Mouse (Mus musculus): ENCODE data around the gene Vps13c.
A peak's percentile ranks its signal among the peaks of the same experiment; 100 is the strongest.

The Vps13c gene

GRCm38 (mm10) chr9:67831359-67832045 is 8.7 kb upstream of the Vps13c start:
- peak in 1 of 2 experiments; percentile 53 for DNase-seq

GRCm38 (mm10) chr9:67832046-67832605 is 8.1 kb upstream of the Vps13c start, which contains the start of gene C2cd4a:
Gene C2cd4a, minus strand, starts transcription at chr9:67832330.
- peak in 1 of 2 experiments; percentile 40 for DNase-seq

DNA sequence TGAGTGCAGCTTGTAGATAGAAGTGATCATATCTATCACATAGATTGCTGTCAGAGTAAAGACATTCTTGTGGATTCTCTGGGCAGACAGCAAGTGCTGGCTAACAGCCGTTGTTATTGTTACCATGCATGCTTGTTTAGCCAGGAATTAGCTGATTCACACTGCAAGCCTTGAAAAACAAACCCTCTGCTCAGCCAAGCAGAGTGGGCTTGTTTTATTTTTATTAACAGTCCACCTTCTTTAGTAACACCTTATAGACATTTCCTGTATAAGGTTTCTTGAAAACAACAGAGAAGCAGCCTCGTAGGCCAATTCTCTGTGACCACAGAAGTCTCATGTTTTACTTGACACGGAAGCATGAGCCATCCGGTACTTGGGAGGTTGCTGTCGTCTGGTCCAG is 5.7 kb upstream of the Vps13c start:
- DNase-seq = no peak

GRCm38 (mm10) chr9:67837311-67837710 is 2.9 kb upstream of the Vps13c start:
- no peak for DNase-seq

DNA sequence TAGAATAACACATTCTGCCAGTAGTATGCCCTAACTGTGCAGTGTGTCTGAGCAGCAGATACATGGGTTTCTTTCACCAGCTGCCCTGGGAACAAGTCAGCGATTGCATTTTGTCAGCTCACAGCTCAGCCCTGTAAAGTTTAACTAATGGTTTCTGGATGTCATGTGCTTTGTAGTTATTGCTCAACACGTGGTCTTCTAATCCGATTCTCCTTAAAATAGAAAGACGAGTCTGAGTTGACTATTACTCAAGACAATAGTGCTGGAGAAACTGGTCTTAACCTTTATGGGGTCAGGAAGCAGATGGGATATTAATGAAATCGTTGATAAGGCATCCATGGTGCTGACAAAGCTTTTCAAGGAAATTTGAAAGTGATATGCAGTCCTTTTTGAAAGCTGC is 2.6 kb downstream of the Vps13c start:
- DNase-seq = no peak

DNA sequence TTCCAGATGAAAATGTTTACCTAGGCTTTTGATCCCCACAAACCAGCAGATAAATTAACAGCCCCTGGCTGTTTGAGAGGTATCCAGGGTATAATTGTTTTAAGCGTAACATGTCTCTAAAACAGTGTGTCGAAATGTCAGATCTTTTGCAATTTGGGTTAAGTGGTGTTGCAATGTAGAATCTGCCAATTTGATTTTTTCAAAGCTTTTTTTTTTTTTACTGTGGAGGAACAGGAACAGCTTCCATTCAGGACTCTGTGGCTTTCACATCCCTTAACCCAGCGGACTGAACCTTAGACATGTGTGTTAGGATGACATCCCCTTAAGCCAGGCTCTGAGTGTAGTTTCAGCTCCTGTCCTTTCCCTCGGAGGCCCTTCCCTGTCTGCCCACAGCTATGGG is 4.8 kb downstream of the Vps13c start:
- DNase-seq = no peak

DNA sequence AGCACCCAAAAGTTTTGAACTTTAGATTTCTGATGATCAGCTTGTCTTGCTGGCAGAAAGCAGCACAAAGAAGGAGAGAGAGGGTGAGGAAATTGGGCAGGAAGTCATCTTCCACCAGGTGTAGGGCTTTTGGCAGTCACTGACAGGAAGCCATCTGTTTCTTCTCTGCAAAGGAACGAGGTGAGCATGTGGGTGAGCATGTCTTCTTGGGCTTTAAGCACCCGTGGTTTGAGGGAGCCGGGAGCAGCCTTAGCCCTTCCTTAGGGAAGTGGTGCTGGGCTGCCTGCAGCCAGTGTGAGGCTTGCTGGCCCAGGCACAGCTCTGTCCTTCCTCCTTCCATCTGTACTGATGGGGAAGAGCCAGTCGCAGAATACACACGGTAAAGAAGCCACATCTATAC is 5.5 kb downstream of the Vps13c start:
- peak; percentile 61 to 64 for DNase-seq

- DNase-seq = no peak
These were observed 5.9 kb downstream of the Vps13c start for GRCm38 (mm10) chr9:67846089-67846488.

- DNase-seq = peak; percentile 19 to 22
These were observed 7.4 kb downstream of the Vps13c start for GRCm38 (mm10) chr9:67847606-67848005.

- no peak for DNase-seq
These were observed 9.2 kb downstream of the Vps13c start for GRCm38 (mm10) chr9:67849397-67849796.

- no peak for DNase-seq
These were observed 9.7 kb downstream of the Vps13c start for GRCm38 (mm10) chr9:67849846-67850245.

- peak; percentile 44 to 55 for DNase-seq
These were observed 11.0 kb downstream of the Vps13c start for GRCm38 (mm10) chr9:67851150-67851549.

- DNase-seq = no peak
These were observed 20.1 kb downstream of the Vps13c start for GRCm38 (mm10) chr9:67860273-67860672.

- DNase-seq = no peak
These were observed 23.1 kb downstream of the Vps13c start for GRCm38 (mm10) chr9:67863332-67863731.

GRCm38 (mm10) chr9:67864011-67864410 is 23.8 kb downstream of the Vps13c start:
- no peak for DNase-seq

- DNase-seq = no peak
These were observed 25.2 kb downstream of the Vps13c start for GRCm38 (mm10) chr9:67865411-67865810.

- no peak for DNase-seq
These were observed 27.2 kb downstream of the Vps13c start for GRCm38 (mm10) chr9:67867411-67867810.

- no peak for DNase-seq
These were observed 29.7 kb downstream of the Vps13c start for GRCm38 (mm10) chr9:67869691-67870450.

GRCm38 (mm10) chr9:67874522-67875222 is 34.5 kb downstream of the Vps13c start:
- DNase-seq = no peak

DNA sequence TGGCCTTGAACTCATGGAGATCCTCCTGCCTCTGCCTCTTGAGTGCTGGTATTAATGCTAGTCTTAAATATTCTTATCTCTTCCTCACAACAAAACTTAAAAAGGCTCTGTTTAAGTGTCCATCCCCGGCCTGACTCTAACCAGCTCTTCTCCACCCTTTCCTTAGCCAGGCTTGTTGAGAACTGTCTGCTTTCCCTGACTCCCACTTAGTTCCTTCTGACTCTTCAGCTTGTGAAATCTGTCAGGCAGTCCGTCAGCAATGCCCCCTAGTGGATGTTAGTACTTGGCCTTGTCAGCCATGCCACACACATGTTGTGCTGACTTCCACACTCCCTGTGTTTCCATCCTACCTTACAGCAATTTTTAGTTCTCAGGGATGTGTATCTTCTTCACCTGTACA is 35.1 kb downstream of the Vps13c start:
- DNase-seq = peak; percentile 64 to 73

DNA sequence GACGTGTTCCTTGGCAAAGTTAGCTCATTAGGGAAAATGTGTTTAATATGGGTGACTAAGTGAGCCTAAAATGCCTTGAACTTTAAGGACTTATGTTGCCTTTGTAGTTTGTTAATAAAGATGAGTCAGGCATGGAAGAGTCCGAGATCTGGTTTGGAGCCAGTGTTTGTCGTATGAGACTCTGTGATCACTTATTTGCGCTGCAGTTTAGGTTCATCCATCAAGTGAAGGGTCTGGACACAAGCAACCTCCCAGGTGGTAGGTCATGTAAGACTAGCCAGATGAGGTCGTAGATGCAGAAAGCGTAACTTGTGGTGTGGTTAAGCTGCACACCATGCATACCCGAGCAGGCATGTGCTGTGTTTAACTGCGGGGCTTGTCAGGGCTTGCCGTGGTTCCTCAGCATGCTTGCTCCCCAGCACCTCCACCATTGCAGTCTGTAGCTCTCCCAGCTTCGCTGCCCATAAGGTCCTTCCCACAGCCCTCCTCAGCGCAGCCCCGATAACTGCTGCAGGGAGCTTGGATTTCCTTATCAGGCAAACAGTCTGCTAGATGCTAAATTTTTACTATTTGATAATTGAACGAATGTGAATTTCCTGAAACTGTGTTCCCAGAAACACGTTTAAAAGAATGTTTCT is 37.0 kb downstream of the Vps13c start:
- DNase-seq = no peak

DNA sequence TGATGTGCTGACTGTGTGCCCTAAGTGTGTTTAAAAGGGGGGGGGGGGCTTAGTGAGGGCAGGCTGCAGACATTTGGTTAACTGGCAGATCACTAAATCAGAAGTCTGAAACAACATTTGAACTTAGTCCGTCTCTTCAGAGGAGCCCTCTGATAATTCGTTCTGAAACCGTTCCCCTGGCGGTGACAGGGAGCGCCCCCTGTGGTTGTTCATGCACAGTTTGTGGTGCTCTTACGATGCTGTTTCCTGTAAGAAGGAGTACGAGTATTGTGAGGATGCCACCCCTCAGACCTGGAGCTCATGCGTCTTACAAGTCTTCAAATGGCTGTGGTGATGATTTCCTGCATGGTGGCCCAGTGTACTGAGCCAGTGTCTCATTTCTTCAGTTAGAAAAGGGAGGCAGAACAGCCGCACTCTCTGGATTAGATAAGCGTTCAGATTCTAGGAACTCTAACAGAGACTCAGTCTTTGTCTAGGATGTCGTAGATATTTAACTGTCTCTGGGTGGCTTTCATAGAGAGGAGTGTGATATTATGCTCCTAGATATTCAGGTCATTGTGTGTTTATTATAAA is 38.1 kb downstream of the Vps13c start:
- DNase-seq = no peak

Data from cerebellum, postnatal 10 days (tissue).